Mouse (Mus musculus) Muller cell, postnatal 12 days (primary cell): ENCODE data around the gene Pi4kb.
"Not testable (repeated sequence)": the region's sequence is repeated elsewhere in the genome, so short reads cannot be mapped to it uniquely, and the experiment has no call there.

Experiments used
- DNase-seq: peaks from one replicate; pipeline ENCODE4 v3.0.0-alpha.2; 2015; ENCODE audit errors: inconsistent ontology term

Gene Pi4kb

GRCm38 (mm10) chr3:94974528-94975422, at the start of gene Pi4kb:
Pi4kb (plus strand) TSS chr3:94974731.
- peak; percentile 95 for DNase-seq

DNA sequence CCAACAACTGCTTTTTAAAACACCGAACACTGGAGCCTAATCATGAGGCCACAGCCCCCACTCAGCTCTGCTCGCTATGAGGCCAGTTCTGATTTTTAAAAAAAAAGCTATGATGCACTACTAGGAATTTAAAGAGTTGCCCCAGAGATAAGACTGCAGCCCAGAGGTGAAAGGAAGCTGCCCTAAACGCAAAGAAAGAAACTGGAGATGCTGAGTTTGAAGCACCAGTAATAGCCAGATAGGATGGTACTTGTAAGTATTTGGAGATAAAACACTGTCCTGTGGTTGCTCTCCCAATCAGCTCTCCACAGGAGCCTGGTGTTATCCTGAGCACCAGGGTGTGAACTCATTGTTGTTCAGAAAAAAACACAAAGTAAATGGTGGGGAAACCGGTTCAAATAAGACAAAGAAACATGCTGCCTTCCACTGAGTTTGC, 48.2 kb upstream of the Pi4kb start:
- not testable (repeated sequence) for DNase-seq

DNA sequence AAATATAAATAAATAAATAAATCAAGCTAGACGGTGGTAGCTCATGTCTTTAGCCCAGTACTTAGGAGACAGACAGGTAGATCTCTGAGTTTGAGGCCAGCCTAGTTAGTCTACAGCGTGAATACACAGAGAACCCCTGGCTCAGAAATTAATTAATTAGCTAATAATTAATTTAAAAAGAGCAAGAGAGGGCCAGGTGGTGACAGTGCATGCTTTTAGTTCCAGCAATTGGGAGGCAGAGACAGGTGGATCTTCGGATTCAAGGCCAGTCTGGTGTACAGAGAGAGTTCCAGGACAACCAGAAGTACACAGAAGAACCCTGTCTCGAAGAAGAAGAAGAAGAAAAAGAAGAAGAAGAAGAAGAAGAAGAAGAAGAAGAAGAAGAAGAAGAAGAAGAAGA, 45.6 kb upstream of the Pi4kb start:
- DNase-seq, result not testable (repeated sequence)

GRCm38 (mm10) chr3:94930386-94931266, 43.9 kb upstream of the Pi4kb start:
- DNase-seq, result not testable (repeated sequence)

GRCm38 (mm10) chr3:94931427-94932082, 43.0 kb upstream of the Pi4kb start:
- not testable (repeated sequence) for DNase-seq

- not testable (repeated sequence) for DNase-seq
Observed at GRCm38 (mm10) chr3:94932279-94932678, 42.3 kb upstream of the Pi4kb start.

- DNase-seq, result peak; percentile 68
Observed at GRCm38 (mm10) chr3:94932809-94933564, 41.5 kb upstream of the Pi4kb start, which contains the start of gene Selenbp1. Selenbp1 (plus strand) TSS chr3:94933056.

GRCm38 (mm10) chr3:94933604-94934003, 40.9 kb upstream of the Pi4kb start:
- DNase-seq, result not testable (repeated sequence)

DNA sequence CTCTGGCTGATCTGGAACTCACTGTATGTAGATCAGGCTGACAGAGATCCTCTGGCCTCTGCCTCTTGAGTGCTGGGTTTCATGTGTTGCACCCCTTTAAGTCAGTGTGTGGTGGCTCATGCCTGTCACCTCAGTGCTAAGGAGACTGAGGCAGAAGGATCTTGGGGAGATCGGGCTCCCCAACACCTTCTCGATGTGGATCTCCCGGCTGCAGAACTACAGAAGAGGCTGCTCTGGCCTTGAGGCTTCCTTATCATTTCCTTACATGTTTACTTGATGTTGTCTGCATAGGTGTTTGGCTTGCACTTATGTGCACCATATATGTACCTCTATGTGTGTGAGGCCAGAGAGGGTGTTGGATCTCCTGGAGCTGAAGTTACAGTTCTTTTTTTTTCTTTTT, 40.0 kb upstream of the Pi4kb start:
- not testable (repeated sequence) for DNase-seq

DNA sequence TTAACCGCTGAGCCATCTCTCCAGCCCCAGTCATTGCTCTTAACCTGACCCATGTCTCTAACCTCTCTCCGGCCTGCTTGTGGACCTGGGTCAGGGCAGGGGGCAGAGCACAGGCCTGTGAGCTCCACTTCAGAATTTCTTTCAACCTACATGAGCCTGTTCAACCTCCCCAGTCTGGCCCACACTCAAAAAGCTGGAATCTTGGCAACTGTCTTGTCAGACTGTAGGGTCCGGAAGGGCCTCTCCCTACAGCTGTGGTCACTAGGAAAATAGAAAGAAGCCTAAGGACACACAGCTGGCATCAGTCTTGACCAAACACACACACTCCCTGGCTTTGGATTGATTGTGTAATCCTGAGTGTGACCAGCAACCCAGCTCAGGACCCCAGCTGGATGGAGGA, 39.2 kb upstream of the Pi4kb start:
- DNase-seq, result not testable (repeated sequence)

DNA sequence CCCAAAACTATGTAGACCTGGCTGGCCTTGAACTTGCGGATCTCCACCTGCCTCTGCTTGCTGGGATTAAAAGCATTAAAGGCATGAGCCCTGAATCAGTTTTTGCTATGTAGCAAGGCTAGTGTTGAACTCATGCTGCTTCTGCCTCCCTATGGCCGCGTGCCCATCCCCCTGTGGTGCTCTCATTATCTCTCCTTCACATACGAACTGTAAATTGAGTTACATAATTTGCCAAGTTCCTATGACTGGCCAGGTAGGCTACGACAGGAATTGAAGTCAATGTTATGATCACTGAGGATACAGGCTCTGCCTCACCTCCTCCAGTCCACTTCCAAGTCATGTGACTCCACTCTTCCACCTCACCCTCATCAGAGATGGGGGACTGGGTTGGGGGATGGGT, 38.4 kb upstream of the Pi4kb start:
- DNase-seq, result not testable (repeated sequence)

- DNase-seq, result not testable (repeated sequence)
Observed at GRCm38 (mm10) chr3:94937194-94937593, 37.3 kb upstream of the Pi4kb start.

DNA sequence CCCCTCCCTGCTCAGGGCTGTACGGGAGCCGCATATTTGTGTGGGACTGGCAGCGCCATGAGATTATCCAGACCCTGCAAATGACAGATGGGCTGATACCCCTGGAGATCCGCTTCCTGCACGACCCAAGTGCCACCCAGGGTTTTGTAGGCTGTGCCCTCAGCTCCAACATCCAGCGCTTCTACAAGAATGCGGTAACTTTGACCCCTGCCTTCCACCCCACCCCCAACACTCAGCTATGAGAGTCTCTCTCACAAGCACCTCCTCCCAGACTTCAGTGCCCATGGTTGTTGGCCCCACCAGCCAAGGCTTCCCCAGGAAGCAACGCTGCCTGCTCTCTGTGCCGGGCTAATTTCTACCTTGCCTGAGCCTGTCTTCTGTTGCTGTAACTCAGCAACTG, 34.5 kb upstream of the Pi4kb start:
- not testable (repeated sequence) for DNase-seq

- DNase-seq, result not testable (repeated sequence)
Observed at GRCm38 (mm10) chr3:94942211-94942967, 32.1 kb upstream of the Pi4kb start.

DNA sequence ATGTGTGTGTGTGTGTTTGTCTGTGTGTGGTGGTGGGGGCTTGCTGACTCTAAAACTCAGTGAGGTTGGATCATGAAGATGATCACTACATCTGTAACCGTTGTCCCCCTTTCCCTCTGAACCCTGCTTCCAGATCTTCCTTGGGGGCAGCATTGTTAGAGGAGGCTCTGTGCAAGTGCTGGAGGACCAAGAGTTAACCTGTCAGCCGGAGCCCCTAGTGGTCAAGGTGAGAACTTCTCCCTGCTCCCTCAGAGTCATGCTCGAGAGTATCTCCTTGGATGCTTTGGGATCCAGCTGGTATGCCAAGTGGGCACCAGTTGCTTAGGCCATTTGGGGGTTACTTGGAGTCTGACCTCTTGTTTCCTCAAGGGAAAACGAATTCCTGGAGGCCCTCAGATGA, 30.8 kb upstream of the Pi4kb start:
- DNase-seq, result not testable (repeated sequence)

DNA sequence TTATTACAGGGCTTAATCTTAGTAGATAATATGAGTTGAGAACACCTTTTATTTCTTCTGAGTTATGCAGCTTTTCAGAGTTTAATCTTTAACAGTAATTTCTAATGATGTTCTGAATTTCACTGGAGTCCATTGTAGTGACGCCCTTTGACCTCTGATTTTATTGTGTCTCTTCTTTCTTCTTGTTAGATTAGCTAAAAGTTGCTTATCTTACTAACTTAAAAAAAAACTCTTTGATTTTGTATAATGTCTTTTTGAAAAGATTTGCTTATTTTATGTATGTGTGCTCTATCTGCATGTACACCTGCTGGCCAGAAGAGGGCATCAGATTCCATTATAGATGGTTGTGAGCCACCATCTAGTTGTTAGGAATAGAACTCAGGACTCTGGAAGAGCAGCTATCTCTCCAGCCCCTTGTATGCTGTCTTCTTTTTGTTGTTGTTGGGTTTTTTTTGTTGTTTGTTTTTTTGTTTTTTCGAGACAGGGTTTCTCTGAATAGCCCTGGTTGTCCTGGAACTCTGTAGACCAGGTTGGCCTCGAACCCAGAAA, 26.4 kb upstream of the Pi4kb start:
- DNase-seq, result no peak

DNA sequence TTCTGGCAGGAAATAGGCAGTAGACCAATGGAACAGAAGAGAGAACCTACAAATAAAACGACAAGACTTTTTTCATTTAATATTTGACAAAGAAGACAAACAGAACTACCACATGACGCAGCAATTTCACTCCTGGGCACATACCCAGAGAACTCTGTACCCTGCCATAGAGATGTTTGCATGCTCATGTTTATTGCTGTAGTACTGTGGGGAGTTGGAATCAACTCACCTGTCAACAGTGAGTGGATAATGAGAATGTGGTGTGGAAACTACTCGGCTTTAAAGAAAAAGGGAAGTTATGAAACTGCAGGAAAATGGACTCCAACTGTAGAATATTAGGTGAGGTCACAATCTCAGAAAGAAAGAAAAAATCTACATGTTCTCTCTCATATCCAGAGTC, 24.9 kb upstream of the Pi4kb start:
- no peak for DNase-seq

DNA sequence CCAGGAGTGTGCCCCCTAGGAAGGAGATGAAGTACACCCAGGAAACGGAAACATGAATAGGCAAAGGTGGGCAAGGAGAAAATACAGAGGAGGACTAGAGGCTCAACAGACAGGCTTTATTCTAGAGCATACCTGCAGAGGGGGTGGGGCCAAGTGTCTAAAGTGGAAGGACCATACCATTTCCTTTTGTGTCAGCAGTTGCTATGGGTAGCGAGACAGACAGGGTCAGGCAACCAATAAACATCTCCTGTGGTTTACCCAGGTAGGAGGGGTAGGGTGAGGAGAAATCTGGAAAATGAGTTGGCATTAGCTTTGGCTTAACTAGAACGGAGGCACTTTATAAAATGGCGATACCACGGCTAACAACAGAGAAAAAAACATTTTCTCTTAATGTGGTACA, 21.7 kb upstream of the Pi4kb start:
- DNase-seq, result no peak

DNA sequence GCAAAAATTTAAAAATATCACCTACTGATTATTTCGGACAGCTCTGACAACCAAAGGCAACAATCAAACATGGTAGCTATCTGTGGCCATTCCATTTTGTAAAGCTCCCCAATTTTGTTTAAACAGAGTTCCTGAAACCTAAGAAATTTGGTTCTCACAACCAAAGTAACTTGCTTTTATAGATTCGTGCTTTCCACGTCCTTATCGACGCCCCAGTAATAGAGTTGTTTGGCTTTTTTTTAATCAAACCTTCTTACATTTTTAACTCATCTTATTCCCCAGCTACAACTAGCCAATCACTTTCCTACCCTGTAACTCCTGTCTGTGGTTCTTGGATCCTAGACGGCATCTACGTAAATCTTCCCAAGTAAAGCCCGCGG, 21.2 kb upstream of the Pi4kb start:
- no peak for DNase-seq
